Mouse (Mus musculus) kidney, embryonic 15.5 days (tissue): ENCODE data around the gene Ctsa. TPM values are rescaled to one million over a fixed set of nuclear protein-coding genes. Genes with fewer than 3 reads are reported as not detected.
"Not testable (repeated sequence)": the region's sequence is repeated elsewhere in the genome, so short reads cannot be mapped to it uniquely, and the experiment has no call there.

Experiments used
- ATAC-seq: fragments of 200-750 bp; cut with Nextera tagmentation; replicated peaks from 2 replicates; pipeline ENCODE4 v1.8.0; 2017; ENCODE audit warnings: moderate TSS enrichment; ENCODE audit not compliant: low FRiP score
- H3K27ac ChIP-seq: fragments of 300-500 bp; sonication (generic); 2 replicates; pipeline ENCODE4 v1.5.1; 2015; ENCODE audit warnings: mild to moderate bottlenecking, inconsistent platforms
- H3K27me3 ChIP-seq: fragments of 300-500 bp; sonication (generic); 2 replicates; pipeline ENCODE4 v1.6.1; 2015; ENCODE audit warnings: inconsistent platforms
- H3K36me3 ChIP-seq: fragments of 300-500 bp; sonication (generic); 2 replicates; pipeline ENCODE4 v1.6.1; 2015; ENCODE audit warnings: inconsistent platforms
- H3K4me1 ChIP-seq: fragments of 300-500 bp; sonication (generic); 2 replicates; pipeline ENCODE4 v1.6.1; 2015; ENCODE audit warnings: inconsistent platforms
- H3K4me2 ChIP-seq: fragments of 300-500 bp; sonication (generic); 2 replicates; pipeline ENCODE4 v1.6.1; 2015; ENCODE audit warnings: moderate library complexity, mild to moderate bottlenecking, inconsistent platforms
- H3K4me3 ChIP-seq: fragments of 300-500 bp; sonication (generic); replicated peaks from 2 replicates; pipeline ENCODE4 v1.5.1; 2015; ENCODE audit warnings: mild to moderate bottlenecking, inconsistent platforms
- H3K9ac ChIP-seq: fragments of 300-500 bp; sonication (generic); 2 replicates; pipeline ENCODE4 v1.6.1; 2015; ENCODE audit warnings: mild to moderate bottlenecking, inconsistent platforms
- H3K9me3 ChIP-seq: fragments of 300-500 bp; sonication (generic); replicated peaks from 2 replicates; pipeline ENCODE4 v1.6.1; 2016; ENCODE audit warnings: inconsistent platforms
- WGBS: fragments of 180-500 bp; shearing (Covaris S2); methylation state at CpG from one replicate; pipeline ENCODE4 v1.1.7; 2015; ENCODE audit warnings: mixed read lengths; 5-methylcytosine and 5-hydroxymethylcytosine counted together
- polyA plus RNA-seq: library from polyadenylated mRNA; unstranded; fragments of >200 nt; fragmentation: Nextera tagmentation; extraction: Ambion mirVana; gene quantifications from 2 replicates; pipeline ENCODE4 v1.2.1, GENCODE M21; 2015

Gene Ctsa
- polyA plus RNA-seq, 1 experiment from 2014 or later, result 170 TPM

- H3K27me3 ChIP-seq, result no peaks in the 10 kb centered on the region
- no peak overlapping the region for H3K9ac ChIP-seq
Observed at GRCm38 (mm10) chr2:164874239-164874769, 41.6 kb downstream of the Ctsa start.

GRCm38 (mm10) chr2:164875648-164876047 is 43.0 kb downstream of the Ctsa start:
- ATAC-seq, H3K9me3 ChIP-seq, H3K4me2 ChIP-seq, H3K4me3 ChIP-seq, H3K27me3 ChIP-seq, H3K36me3 ChIP-seq, H3K9ac ChIP-seq: not testable (repeated sequence)
- Histone ChIP-seq H3K27ac (0 out of 2 replicates have a peak overlapping the region, but pooled peaks have one; percentile 92), H3K4me1 (peaks cover 30% of the 10 kb centered on the region)
- 56% methylated on average over 2 of the region's 2 CpGs for WGBS

More at GRCm38 (mm10) chr2:164874239-164874769, 41.6 kb downstream of the Ctsa start:
- ATAC-seq, result peak; percentile 55
- Histone ChIP-seq H3K4me2 (no peak overlapping the region), H3K27ac (peak overlapping the region; percentile 92), H3K9me3 (no peaks in the 10 kb centered on the region), H3K4me3 (no peak overlapping the region), H3K4me1 (peaks cover 24% of the 10 kb centered on the region), H3K36me3 (0 out of 2 replicates have a peak, but pooled peaks cover 3% of the 10 kb centered on the region)
- 6% methylated on average over 1 of the region's 1 CpGs for WGBS

- Histone ChIP-seq H3K4me2 (peak overlapping the region; percentile 80), H3K27ac (peak overlapping the region; percentile 100), H3K4me1 (peaks cover 41% of the 10 kb centered on the region), H3K4me3 (peak overlapping the region; percentile 93)
- H3K9ac ChIP-seq, H3K36me3 ChIP-seq, H3K27me3 ChIP-seq, ATAC-seq, H3K9me3 ChIP-seq: not testable (repeated sequence)
- 77% methylated on average over 11 of the region's 11 CpGs for WGBS
Observed at GRCm38 (mm10) chr2:164877376-164878215, 44.9 kb downstream of the Ctsa start.

- Histone ChIP-seq H3K4me1 (peaks cover 50% of the 10 kb centered on the region), H3K4me3 (peak overlapping the region; percentile 93), H3K4me2 (peak overlapping the region; percentile 80), H3K36me3 (peaks cover 13% of the 10 kb centered on the region), H3K9ac (peak overlapping the region; percentile 100), H3K9me3 (no peaks in the 10 kb centered on the region), H3K27ac (peak overlapping the region; percentile 100), H3K27me3 (no peaks in the 10 kb centered on the region)
- ATAC-seq, result peak; percentile 30
- under 1% methylated on average over 28 of the region's 28 CpGs for WGBS
Observed at GRCm38 (mm10) chr2:164878509-164879227, 46.0 kb downstream of the Ctsa start.

DNA sequence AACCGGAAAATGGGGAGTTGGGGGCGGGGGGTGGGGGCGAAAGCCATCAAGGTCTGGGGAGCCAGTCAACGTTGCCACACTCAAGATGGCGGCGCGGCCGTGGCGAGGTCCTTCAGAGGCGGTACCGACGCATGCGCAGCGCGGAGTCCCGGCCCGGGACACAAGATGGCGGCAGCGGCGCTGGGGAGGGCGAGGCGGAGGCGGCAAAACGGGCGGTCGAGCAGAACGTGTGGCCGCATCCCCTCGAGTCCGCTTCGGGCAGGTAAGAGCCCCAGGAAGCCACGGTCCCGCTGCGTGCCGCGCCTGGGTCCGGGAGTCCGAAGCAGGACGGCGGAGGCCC is 46.5 kb downstream of the Ctsa start, which contains the start of gene Pcif1:
Gene Pcif1 (plus strand): TSS at position 77 of the 340 bp plus-strand sequence.
- Histone ChIP-seq H3K27ac (peak within 1 kb of the TSS; percentile 100), H3K27me3 (no peaks in the 10 kb centered on the region), H3K4me3 (peak within 1 kb of the TSS; percentile 93), H3K4me2 (peak within 1 kb of the TSS; percentile 80), H3K9me3 (no peaks in the 10 kb centered on the region), H3K36me3 (peaks cover 19% of the 10 kb centered on the region), H3K9ac (peak within 1 kb of the TSS; percentile 100), H3K4me1 (peaks cover 48% of the 10 kb centered on the region)
- peak; percentile 83 for ATAC-seq
- WGBS, result under 1% methylated on average over 38 of the region's 40 CpGs

DNA sequence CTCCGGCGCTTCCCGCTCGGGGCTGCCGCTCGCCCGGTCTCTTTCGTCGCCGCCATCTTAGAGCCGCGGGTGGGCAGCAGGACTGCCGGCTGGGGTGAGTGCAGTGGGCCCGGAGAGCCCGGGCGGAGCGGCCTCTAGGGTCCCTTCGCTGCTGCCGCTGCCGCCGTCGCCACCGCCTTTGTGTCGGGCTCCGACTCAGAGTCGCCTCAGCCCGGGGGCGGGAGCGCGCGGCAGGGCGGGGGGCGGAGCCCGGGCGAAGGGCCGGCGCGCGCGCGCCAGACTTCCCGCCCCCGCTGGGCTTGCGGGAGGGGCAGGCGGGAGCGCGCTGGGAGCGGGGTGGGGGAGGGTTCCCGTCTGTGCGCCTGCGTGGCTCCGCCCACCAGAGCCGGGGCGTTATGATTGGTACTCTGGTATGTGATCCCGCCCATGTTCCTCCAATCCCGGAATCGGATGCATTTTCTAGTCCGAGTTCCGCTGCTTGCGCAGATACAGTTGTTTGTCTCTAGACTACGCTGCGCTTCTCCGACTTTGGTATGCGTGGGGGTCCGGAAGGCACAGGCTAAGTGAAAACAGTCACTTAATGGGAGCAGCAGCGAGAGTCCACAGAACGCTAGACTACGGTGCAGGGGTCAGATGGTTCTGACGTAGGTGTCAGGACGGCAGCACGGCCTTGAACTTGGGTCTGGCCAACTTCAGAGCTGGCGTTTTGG is 47.0 kb downstream of the Ctsa start:
- peak overlapping the region; percentile 100 for H3K27ac ChIP-seq
- H3K4me3 ChIP-seq, result peak overlapping the region; percentile 93
- peaks cover 23% of the 10 kb centered on the region for H3K36me3 ChIP-seq
- H3K4me1 ChIP-seq, result peaks cover 43% of the 10 kb centered on the region
- peak overlapping the region; percentile 100 for H3K9ac ChIP-seq
- WGBS, result under 1% methylated on average over 70 of the region's 72 CpGs
- no peaks in the 10 kb centered on the region for H3K27me3 ChIP-seq
- no peaks in the 10 kb centered on the region for H3K9me3 ChIP-seq
- H3K4me2 ChIP-seq, result peak overlapping the region; percentile 80
- peak; percentile 90 for ATAC-seq

DNA sequence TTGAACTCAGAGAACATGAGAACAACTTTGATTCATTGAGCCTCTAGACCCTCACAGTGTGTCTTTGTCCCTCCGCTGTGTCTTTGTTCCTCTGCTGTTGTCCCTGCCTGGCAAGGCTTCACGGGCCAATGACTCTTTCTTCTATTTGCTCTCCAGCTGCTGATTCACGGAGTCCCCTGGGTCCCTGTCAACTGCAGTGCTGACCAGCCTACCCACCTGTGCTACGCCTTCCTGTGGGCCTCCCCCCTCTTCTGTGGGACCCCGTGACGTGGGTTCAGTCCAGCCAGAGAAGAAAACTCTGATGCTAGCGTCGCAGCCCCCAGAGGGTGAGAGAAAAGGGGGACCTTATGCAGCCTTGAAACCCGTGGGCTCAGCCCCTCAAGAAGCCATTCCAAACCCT is 49.9 kb downstream of the Ctsa start:
- Histone ChIP-seq H3K4me2 (no peak overlapping the region), H3K27ac (peak overlapping the region; percentile 54), H3K9ac (no peak overlapping the region), H3K4me1 (peaks cover 39% of the 10 kb centered on the region), H3K36me3 (peaks cover 48% of the 10 kb centered on the region), H3K27me3 (no peaks in the 10 kb centered on the region), H3K9me3 (no peaks in the 10 kb centered on the region), H3K4me3 (no peak overlapping the region)
- ATAC-seq, result no peak
- 55% methylated on average over 9 of the region's 9 CpGs for WGBS

DNA sequence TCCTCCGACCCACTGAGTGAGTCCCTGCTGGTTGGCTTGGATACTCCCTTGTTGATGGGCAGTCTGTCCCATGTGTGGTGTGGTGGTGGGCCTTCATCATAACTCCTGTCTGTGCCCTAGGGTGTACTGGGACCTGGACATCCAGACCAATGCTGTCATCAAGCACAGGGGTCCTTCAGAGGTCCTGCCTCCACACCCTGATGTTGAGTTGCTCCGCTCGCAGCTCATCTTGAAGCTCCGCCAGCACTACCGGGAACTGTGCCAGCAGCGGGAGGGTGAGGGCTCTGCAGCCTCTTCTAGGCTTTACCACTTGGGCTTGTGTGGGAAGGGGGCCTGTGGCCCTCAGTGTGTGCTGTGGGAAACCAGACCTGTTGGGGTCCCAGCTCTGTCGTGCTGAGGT is 53.1 kb downstream of the Ctsa start:
- Histone ChIP-seq H3K27ac (no peak overlapping the region), H3K36me3 (peaks cover 80% of the 10 kb centered on the region), H3K9ac (no peak overlapping the region), H3K27me3 (no peaks in the 10 kb centered on the region), H3K4me2 (no peak overlapping the region), H3K4me1 (peaks cover 32% of the 10 kb centered on the region), H3K9me3 (no peaks in the 10 kb centered on the region), H3K4me3 (no peak overlapping the region)
- WGBS, result 62% methylated on average over 7 of the region's 7 CpGs
- no peak for ATAC-seq

DNA sequence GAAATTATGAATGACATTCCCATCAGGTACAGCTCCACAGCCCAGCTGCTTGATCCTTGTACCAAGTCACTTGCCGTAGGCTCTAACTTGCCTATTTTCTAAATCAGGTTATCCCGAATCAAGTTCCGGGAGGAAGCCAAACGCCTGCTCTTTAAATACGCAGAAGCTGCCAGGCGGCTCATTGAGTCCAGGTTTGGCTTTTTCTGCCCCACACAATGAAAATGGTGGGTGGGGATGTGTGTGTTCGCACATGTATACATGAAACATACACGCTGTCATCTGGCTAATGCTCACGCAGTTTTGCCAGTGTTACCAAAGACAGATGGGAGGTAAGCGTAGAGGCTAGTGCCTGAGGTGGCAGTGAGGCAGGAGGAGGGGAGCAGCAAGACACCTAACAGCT is 53.9 kb downstream of the Ctsa start:
- no peak overlapping the region for H3K27ac ChIP-seq
- H3K36me3 ChIP-seq, result peaks cover 88% of the 10 kb centered on the region
- ATAC-seq, result no peak
- no peaks in the 10 kb centered on the region for H3K9me3 ChIP-seq
- H3K27me3 ChIP-seq, result no peaks in the 10 kb centered on the region
- no peak overlapping the region for H3K4me3 ChIP-seq
- H3K4me1 ChIP-seq, result peaks cover 26% of the 10 kb centered on the region
- 95% methylated on average over 10 of the region's 10 CpGs for WGBS
- H3K9ac ChIP-seq, result no peak overlapping the region
- no peak overlapping the region for H3K4me2 ChIP-seq

DNA sequence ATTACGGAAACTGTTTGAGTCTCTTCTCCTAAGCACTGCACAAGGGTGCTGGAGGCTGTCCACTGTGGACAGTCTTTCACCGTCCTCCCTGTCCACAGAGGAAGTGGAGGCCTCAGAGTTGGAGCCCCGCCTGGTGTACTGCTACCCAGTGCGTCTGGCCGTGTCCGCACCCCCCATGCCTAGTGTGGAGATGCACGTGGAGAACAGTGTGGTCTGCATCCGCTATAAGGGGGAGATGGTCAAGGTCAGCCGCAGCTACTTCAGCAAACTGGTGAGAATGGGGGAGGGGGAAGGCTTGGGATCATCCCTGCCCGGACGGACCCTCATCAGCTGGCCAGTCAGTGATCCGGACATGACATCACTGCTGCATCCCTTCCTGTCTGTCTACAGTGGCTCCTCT is 56.3 kb downstream of the Ctsa start:
- H3K27ac ChIP-seq, result no peak overlapping the region
- 69% methylated on average over 12 of the region's 12 CpGs for WGBS
- 0 out of 2 replicates have a peak, but pooled peaks have one; percentile 5 for ATAC-seq

GRCm38 (mm10) chr2:164889960-164890359 is 57.3 kb downstream of the Ctsa start:
- H3K4me3 ChIP-seq, result no peak overlapping the region
- no peaks in the 10 kb centered on the region for H3K27me3 ChIP-seq
- 87% methylated on average over 2 of the region's 2 CpGs for WGBS
- no peak overlapping the region for H3K27ac ChIP-seq
- H3K4me2 ChIP-seq, result no peak overlapping the region
- no peak for ATAC-seq
- no peak overlapping the region for H3K9ac ChIP-seq
- H3K36me3 ChIP-seq, result peaks cover 100% of the 10 kb centered on the region
- no peaks in the 10 kb centered on the region for H3K9me3 ChIP-seq
- H3K4me1 ChIP-seq, result peaks cover 8% of the 10 kb centered on the region; the same call in 1 of the 2 replicates

More for the DNA sequence above, 56.3 kb downstream of the Ctsa start:
- H3K27me3 ChIP-seq, result no peaks in the 10 kb centered on the region
- H3K4me3 ChIP-seq, result no peak overlapping the region
- peaks cover 9% of the 10 kb centered on the region; the same call in 1 of the 2 replicates for H3K4me1 ChIP-seq
- peaks cover 99% of the 10 kb centered on the region for H3K36me3 ChIP-seq
- H3K9ac ChIP-seq, result no peak overlapping the region
- H3K9me3 ChIP-seq, result no peaks in the 10 kb centered on the region
- no peak overlapping the region for H3K4me2 ChIP-seq
